Mouse (Mus musculus): ENCODE results near the gene Fmn2.
A peak's percentile ranks its signal among the peaks of the same experiment; 100 is the strongest.

The Fmn2 gene

DNA sequence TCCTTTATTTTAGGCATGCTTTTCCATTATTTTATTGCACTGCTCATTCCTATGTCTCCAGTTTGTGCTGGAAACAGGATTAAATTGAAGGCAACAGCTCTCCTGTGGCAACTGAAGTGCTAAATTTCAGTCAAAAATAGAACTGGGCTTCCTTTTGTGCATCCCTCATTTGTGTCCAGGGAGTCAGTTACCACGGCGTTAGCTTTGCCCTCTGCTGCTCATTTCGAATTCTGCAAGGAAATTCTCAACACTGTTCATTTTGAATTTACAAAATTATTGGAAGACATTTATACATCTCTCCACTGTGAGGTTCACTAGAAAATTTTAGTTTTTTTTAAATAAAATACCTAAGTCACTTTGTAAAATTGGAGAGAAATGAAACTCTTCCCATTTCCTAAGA is 53.8 kb downstream of the Fmn2 start:
- no peak for DNase-seq (ENCODE audit: low read depth in 2 of 2, low spot score in 2 of 2)

DNA sequence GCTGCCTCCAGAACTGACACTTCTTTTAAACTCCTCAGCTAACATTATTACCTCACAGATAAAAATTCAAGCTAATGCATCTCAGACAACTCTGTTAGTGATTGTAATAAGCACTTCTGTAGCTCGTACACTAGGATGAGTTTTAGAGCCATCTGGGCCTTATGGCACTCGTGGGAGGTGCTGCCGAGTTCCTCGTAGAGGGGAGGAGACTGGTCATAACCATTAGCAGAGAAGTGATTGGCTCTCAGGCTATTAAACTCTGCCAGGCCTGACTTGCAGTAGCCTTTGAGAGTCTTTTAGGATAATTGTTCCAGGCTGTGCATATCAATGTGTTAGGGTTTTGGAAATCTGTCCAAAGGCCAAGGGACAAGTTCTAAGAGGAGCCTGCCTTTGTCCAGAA is 55.6 kb downstream of the Fmn2 start:
- DNase-seq (ENCODE audit: low read depth in 2 of 2, low spot score in 2 of 2) = no peak

DNA sequence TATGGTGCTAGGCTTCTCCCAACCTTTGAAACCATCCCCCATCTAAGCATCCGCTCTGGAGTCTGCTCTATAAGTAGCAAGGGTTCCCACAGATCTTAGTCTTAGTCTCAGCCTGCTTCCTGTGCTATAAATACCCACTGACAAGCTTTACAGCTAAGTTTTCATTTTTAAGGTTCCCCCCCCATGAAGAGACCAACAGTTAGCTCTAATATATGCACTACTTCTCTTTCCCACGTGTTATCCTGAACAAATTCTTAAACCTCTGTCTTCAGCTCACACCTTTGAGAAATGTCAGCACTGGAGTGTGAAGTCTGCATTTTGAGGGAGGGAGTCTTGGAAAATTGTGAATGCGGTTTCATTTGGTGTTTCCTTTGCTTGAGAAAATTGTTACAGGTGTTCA is 56.2 kb downstream of the Fmn2 start:
- no peak for DNase-seq (ENCODE audit: low read depth in 2 of 2, low spot score in 2 of 2)

DNA sequence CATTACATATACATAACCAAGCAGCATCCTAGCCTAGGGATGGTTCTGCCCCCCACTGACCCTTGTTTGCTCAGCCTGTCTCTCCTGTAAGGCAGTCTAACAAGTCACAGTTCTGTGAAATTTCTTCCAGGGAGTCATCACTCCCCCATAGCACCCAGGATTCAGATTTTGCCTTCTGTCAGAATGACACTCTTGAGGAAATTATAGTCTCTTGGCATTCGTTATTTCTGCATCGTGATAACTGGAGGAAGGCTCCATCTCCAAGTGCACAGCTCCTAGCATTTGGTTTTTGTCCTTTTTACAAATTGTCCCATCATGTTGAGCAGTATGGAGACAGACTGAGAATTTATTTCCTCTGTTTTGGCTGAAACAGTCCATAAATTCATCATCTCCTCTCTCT is 56.9 kb downstream of the Fmn2 start:
- DNase-seq (ENCODE audit: low read depth in 2 of 2, low spot score in 2 of 2) = no peak

DNA sequence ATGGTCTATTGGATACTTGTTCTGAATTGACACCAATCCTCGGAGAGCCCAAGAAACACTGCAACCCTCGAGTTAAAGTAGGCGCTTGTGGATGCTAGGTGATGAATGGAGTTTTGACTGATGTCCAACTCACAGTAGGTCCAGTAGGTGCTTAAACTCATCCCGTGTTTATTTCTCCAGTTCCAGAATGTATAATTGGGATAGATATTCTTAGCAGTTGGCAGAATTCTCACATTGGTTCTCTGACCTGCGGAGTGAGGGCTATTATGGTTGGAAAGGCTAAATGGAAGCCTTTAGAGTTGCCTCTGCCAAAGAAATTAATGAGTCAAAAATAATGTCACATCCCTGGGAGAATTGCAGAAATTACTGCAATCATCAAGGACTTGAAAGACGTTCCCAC is 62.9 kb downstream of the Fmn2 start:
- DNase-seq (ENCODE audit: low read depth in 2 of 2, low spot score in 2 of 2) = no peak

DNA sequence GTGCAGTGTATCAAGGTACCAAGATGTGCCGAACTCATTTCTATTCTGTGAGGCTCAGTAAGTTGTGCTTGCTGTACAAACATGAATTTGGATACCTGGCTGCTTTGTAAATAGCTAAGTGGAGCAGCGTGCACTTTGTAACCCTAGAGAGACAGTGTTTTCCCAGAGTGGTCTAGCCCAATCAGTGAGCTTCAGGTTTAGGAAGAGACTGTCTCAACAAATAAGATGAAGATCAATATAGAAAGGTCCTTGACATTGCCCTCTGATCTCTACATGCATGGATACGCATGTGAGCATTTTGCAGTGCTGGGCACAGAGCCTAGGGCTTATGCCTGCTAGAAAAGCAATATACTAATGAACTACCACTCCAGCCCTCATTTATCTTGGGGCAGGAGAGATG is 67.0 kb downstream of the Fmn2 start:
- DNase-seq (ENCODE audit: low read depth in 2 of 2, low spot score in 2 of 2) = no peak

DNA sequence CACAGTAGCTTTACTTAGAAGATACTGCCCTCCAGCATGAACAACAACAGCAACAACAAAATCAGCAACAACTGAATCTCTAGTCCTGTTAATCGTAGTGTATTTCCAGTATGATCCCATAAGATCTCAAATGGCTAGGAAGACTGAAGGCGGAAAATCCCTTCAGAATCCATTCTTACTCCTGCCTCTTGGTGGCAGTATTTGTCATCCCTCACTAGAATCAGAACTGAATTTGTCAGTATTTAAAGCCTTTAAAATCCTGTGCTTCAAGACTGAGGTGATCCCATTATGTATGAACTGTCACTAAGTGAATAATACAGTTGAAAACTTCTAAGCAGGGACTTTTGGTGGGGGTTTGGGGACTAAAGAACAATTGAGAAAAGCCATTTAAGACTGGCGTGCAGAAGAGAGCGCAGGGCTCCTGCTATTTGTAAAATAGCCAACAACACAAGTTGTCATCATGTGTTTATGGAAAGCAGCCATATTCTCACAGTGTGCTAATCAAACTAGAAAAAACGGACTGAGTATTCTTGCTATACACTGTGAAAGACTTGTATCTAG is 90.9 kb downstream of the Fmn2 start:
- no peak for DNase-seq (ENCODE audit: low read depth in 2 of 2, low spot score in 2 of 2)

DNA sequence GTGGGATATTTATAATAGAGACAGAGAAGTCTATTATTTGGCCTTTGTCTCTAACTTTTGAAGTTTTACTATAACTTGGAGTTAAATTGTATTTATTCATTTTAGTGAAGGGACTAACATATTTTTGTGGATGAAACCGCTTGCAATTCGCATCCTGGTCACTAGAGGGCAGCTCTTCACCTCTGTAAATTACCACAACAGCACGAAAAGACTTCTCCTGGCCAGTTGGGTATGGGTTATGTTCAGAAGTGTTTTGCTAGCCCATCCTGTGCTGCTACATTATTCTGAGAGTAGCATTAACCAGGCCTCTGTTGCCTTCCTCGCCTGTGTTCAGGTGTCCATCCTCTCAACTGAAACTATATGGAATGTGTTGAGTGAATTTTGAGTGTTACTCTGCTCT is 93.4 kb downstream of the Fmn2 start:
- DNase-seq (ENCODE audit: low read depth in 2 of 2, low spot score in 2 of 2) = peak in 1 of 2 experiments; percentile 18

DNA sequence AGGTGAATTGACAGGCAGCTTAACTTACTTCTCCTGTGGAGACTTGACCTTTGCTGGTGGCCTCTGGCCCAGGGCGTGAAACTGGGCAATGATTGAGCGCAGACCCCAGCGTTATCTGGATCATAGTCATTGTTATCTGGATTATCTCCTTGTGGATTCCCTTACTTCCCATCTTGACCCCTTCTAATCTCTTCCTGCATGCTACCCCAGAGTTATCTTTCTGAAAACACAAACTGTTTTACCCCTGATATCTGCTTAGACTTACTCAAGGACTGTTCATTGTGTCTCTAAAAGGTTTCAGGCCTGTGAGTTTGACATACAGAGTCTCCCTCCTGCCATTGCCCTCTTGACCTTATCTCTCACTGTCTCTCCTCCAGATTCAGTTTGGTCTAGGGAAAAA is 95.9 kb downstream of the Fmn2 start:
- no peak for DNase-seq (ENCODE audit: low read depth in 2 of 2, low spot score in 2 of 2)

DNA sequence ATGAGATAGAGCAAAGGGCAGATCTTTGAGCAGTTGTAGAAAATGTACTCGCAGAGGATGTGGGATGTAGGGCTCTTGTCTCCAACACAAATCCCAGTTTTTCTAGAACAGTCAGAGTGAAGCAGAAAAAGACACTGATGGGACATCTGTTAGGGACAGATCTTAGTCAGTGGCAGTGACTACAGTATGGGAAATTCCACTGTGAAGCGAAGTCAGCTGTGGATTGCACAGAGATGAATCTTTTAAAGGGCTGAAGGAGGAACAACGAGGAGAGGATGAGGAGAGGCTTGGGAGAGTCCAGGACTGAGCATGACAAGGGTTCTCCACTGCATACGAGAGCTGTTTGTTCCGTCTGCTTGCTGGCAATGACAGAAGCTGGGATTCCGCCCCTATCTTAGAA is 96.6 kb downstream of the Fmn2 start:
- no peak for DNase-seq (ENCODE audit: low read depth in 2 of 2, low spot score in 2 of 2)

DNA sequence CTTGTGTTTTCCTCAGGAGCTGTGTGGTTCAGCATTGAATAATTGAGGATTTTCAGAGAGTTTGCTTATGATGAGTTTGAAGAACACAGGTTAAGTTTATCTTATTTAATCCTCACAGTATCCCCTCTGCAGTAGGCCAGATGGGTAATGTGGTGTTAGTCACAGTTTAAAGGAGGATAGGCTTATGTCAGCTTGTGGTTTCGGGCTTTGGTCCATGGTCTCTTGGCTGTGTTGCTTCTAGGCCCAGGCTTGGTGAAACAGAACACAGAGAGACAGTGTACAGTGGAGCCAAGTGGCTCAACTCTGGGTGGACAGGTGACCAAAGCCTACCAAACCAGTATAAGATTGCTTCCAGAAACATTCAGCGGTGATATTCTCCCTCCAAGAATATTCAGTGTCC is 98.4 kb downstream of the Fmn2 start:
- DNase-seq (ENCODE audit: low read depth in 2 of 2, low spot score in 2 of 2) = no peak

DNA sequence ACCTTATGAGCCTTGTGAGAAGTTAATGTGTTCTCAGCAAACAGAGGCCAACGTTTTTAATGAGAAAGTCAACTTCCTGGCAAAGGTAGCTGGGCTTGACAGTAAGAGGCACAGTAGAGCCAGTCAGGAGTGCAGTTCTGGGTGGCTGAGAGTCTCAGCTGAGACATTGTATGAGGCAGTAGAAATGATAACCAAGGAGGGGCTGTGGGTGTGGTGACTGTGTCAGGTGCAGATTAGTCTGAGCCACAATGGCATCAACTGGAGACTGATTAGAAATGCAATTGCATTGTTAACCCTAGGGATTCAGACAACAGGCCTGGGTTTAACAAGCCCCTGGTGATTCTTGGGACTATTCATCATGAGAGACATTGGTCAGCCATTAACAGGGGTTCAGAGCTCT is 99.0 kb downstream of the Fmn2 start:
- DNase-seq (ENCODE audit: low read depth in 2 of 2, low spot score in 2 of 2) = no peak

DNA sequence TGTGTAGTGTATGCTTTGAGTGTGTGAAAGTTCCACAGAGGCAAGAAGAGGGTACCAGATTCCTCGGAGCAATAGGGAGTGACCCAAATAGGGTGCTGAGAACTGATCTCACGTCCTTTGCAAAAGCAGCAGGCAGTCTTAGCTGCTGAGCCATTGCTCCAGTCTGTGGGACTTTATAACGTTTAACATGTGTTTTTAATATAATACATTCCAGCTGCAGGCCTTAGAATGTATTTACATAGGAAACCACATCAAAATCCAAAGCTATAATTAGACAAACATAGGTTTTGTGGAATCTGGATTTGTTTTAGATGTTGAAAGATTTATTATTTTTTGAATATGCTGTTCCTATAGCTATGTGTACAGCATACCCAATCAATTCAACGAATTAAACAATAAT is 115.7 kb downstream of the Fmn2 start:
- DNase-seq (ENCODE audit: low read depth in 2 of 2, low spot score in 2 of 2) = no peak

DNA sequence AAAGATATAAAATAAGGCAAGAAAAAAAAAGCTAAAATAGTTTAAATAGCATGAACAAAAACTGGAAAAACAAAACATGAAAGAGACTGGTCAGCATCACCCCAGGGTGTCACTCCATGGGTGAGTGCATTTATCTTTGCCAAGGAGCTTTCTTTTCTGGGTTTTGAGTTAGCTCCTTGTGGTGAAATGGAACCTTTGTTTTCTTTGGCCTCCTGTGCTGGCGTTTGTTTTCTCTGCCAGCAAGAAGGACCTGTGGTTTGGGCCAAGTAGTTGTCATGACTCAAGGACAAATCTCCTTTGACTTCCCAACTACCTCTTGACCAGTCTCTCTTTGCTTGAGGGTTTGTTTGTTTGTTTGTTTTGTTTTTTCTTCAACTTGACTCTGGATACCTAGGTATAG is 119.9 kb downstream of the Fmn2 start:
- DNase-seq (ENCODE audit: low read depth in 2 of 2, low spot score in 2 of 2) = no peak

DNA sequence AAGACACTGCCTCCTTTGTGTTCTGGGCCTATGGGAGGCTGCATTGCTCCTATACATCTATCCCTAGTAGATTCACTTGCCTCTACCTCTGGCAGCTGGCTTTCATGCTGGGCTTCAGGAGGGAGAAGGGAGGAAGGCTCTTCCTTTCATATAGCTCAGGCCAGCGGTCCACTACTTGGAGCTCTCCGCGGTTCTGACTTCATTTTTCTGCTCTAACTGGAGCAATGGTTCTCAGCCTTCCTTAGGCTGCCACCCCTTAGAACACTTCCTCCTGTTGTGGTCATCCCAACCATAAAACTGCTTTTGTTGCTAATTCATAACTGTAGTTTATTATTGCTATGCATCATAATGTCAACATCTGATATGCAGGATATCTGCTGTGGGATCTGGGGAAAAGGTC is 121.4 kb downstream of the Fmn2 start:
- no peak for DNase-seq (ENCODE audit: low read depth in 2 of 2, low spot score in 2 of 2)

DNA sequence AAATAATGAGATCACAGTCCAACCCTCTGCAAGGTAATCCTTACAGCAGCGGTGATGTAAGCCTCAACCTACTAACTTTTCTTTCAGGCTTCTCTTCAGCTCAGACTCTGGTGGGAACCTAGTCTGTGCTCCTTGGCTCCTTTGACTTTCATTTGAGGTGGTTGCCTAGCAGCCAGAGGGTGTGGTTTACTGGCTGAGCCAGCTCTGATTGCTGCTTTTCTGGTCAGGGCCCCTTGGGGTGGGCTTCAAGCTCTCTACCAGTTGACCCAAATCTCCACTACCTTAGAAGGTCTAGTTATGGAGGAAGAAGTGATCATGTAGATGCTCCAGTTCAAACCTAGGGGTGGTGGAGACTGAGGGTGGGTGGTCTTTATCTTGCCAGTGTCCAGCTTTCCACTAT is 128.4 kb downstream of the Fmn2 start:
- no peak for DNase-seq (ENCODE audit: low read depth in 2 of 2, low spot score in 2 of 2)

DNA sequence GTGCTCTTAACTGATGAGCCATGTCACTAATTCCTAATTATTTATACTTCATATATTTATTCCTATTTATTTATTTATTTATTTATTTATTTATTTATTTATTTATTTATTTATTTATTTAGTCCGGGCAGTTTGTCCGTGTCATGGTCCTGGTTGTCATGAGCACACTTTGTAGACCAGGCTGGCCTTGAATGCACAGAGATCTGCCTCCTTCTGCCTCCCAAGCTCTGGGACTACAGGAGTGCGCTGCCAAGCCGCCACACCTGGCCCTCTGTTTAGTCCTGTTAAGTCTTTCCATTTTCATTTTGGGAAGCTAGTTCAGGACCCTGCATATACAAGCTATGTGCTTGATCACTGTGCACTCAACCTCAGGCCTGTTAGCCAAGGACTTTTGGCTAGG is 134.7 kb downstream of the Fmn2 start:
- DNase-seq (ENCODE audit: low read depth in 2 of 2, low spot score in 2 of 2) = no peak

DNA sequence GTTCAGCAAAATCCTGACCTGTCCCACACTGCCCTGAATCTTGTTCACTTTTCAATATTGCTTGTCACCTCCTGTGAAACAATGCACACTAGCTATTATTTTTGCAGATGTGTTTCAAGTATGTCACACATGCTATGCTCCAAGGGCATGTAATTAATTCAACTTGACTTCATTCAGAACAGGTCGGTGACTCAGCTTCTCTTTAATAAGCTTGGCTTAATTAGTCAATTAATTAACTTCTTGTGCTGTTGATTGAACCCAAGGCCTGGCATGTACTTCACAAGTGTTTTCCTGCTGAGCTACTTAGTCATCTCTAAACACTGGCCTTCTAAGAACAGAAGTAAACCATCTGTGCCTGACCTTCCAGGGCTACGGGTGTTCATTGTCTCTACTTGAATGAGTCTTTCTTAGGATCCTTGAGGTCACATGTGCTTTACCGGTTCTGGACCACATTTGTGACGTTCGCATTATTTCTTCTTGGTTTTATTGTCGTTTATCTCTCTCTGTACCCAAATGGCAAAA is 136.0 kb downstream of the Fmn2 start:
- no peak for DNase-seq (ENCODE audit: low read depth in 2 of 2, low spot score in 2 of 2)

DNA sequence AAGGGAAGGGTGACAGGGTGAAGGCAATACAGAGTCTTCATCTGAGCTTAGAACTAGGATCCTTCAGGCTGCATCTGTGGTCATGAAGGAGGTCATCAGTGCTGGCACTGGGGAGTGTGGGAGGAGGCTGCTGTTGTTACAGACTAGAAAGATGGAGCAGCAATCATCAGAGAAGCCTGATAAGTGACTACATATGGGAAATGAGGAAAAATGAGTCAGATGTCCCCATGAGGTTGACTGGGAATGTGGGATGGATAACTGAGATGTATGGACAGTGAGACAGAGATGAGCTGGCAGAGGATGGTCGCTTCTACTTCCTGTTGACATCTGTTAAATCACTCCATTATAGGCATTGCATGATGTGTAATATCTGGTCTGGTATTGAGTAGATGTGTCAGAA is 139.3 kb downstream of the Fmn2 start:
- DNase-seq (ENCODE audit: low read depth in 2 of 2, low spot score in 2 of 2) = no peak

DNA sequence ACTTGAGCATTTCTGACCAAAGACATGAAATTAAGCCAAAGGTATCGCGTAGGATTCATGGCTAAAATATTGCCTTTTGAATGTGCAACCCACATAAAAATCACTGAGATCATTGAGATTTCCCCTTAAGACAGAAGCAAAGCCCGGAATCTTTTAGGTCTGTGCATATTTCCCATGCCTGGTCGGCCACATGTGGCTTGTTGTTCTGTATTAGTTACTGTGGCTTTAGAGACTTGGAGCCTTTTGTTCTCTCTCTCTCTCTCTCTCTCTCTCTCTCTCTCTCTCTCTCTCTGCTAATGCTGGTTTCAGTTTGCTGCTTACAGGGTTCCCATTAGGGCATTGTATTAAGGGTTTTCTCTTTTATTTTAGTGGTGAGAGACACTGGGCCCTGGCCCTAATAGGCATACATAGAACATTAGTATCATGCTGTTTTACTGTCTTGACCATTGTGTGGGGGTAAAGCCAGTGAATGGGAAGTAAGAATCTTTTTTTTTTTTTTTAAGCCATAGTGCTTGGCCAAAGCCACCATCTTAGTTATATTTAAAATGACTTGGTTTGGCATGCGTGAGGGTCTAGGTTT is 141.9 kb downstream of the Fmn2 start:
- no peak for DNase-seq (ENCODE audit: low read depth in 2 of 2, low spot score in 2 of 2)

DNA sequence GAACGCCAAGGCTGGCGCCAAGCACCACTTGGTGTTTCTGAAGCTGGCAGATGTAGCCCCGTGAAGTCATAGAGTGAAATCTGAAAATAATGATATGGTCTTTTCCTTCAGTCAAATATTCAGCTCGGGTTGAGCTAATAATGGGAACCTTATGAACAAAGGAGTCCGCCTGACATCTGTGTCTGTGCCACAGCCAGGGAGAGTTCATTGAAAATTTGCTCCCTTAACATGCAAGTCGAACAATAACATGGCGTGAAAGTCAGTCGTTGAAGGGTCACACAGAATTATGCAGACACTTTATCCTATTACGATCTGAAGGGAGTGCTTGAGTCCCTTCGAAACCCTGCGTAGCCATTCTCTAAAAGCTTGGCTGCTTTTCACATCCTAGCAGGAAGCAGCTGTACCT is 147.8 kb downstream of the Fmn2 start:
- no peak for DNase-seq (ENCODE audit: low read depth in 2 of 2, low spot score in 2 of 2)

DNA sequence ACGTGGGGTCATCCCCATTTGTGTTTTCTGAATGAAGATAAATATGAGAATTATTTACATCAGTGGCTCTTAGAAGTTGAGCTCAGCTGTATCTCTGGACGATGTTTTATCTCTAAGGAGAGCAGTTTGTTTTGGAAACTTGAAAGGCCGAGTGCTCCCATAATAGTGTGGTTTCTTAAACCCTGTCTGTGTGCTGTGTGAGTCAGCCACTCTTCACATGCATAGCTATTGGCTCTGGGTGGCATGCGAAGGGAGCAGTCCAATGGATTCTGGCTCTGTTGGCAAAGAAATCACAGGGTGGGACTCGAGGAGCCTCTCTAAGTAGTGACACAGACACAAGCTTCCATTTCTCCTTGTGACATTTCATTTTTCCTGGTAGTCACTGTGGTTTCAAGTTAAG is 152.9 kb downstream of the Fmn2 start:
- DNase-seq (ENCODE audit: low read depth in 2 of 2, low spot score in 2 of 2) = no peak

DNA sequence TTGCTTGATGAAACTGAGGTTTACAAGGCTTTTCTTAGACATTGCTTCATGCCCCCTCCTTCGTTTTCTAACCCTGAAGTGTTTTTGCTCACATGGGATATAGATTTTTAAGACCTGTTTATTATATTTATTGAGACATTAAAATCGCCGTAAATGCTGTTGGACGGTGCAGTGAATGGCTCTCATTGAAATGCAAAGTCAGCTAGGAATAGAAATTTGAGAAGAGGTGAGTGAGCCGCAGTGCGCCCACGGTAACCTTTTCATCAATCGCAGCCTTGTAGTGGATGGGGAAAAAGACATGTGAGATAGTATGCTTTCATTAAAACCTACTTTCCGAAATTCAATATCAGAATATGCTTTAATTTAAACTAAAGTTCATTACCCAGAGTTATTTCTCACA is 153.7 kb downstream of the Fmn2 start:
- DNase-seq (ENCODE audit: low read depth in 2 of 2, low spot score in 2 of 2) = no peak

DNA sequence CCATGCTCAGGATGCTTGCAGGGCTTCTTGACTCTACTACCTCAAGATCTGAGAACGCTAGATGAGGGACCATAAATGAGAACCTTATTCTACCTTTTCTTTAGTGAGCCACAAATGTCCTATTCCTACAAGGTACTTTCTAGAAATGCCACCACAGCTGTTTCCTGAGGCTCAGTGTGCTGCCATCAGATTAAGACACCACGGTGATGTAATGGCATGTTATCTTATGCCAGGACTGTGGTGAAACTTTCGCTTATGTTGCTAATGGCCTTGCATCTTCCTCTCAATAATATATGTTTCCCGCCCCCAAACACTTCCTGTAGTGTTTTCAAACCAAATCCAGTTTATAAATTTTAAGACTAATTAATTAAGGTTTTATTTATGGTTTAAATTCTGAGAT is 154.9 kb downstream of the Fmn2 start:
- DNase-seq (ENCODE audit: low read depth in 2 of 2, low spot score in 2 of 2) = no peak

Measured in CD8-positive naive resting alpha-beta T cell, adult 2 months (primary cell).